Mouse (Mus musculus): ENCODE measurements around the gene Zyg11a.
"Not testable (repeated sequence)": the region's sequence is repeated elsewhere in the genome, so short reads cannot be mapped to it uniquely, and the experiment has no call there.

Gene Zyg11a

DNA sequence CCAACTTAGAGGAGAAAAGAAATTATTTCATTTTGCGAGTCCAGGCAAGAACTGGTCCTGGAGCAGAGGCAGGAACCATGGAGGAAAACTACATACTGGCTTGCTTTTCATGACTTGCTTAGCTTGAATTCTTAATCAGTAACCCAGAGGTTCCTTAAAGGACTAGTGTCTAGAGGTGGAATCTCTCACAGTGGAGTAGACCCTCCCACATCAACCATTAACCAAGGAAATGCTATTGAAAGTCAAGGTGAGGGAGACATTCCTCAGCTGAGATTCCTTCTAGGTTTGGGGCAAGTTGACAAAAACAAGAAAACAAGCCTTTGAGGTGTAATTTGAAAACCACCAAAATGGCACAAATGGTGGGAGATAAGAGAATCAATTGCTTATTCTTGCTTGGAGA is 73.0 kb downstream of the Zyg11a start, which contains the start of gene Scp2:
Gene Scp2 (minus strand): TSS at position 119 of the 400 bp plus-strand sequence.
- DNase-seq (ENCODE audit: low read depth) = no peak

GRCm38 (mm10) chr4:108143778-108144177 is 74.1 kb downstream of the Zyg11a start:
- DNase-seq (ENCODE audit: low read depth) = no peak

DNA sequence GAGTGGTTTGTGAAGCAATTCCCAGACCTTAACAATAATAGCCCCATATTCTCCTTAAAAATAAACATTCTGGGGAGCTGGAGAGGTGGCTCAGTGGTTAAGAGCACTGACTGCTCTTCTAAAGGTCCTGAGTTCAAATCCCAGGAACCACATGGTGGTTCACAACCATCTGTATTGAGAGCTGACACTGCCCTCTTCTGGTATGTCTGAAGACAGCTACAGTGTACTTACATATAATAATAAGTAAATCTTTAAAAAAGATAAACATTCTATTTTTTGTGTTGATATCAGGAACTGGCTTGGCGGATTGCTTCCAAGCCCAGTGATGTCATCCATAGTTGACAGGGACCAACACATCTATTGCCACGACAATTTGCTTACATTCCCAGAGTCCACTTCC is 74.7 kb downstream of the Zyg11a start:
- not testable (repeated sequence) for DNase-seq (ENCODE audit: low read depth)

GRCm38 (mm10) chr4:108136938-108137337 is 80.9 kb downstream of the Zyg11a start:
- no peak for DNase-seq (ENCODE audit: low read depth)

All from fibroblast of lung, adult 2 months (primary cell).